Mouse (Mus musculus) stomach, embryonic 16.5 days (tissue): ENCODE measurements around the gene Tmub2. TPM values are rescaled to one million over a fixed set of nuclear protein-coding genes. Genes with fewer than 3 reads are reported as not detected.

Experiments used
- ATAC-seq: fragments of 200-750 bp; cut with Nextera tagmentation; 2 replicates; pipeline ENCODE4 v1.8.0; 2017; ENCODE audit warnings: moderate number of reproducible peaks, moderate TSS enrichment; ENCODE audit not compliant: insufficient read depth, low FRiP score
- H3K27ac ChIP-seq: fragments of 300-500 bp; sonication (generic); 2 replicates; pipeline ENCODE4 v1.5.1; 2014; ENCODE audit warnings: low read length
- H3K27me3 ChIP-seq: fragments of 300-500 bp; sonication (generic); 2 replicates; pipeline ENCODE4 v1.6.1; 2014; ENCODE audit warnings: low read length, control low read depth, mixed read lengths; ENCODE audit not compliant: control insufficient read depth, insufficient read depth
- H3K36me3 ChIP-seq: fragments of 300-500 bp; sonication (generic); 2 replicates; pipeline ENCODE4 v1.6.1; 2014; ENCODE audit warnings: low read length; ENCODE audit not compliant: control insufficient read depth, insufficient read depth
- H3K4me1 ChIP-seq: fragments of 300-500 bp; sonication (generic); 2 replicates; pipeline ENCODE4 v1.6.1; 2014; ENCODE audit warnings: low read length, control low read depth, mixed read lengths; ENCODE audit not compliant: control insufficient read depth, insufficient read depth
- H3K4me2 ChIP-seq: fragments of 300-500 bp; sonication (generic); 2 replicates; pipeline ENCODE4 v1.6.1; 2014; ENCODE audit warnings: low read depth, low read length, mixed read lengths
- H3K4me3 ChIP-seq: fragments of 300-500 bp; sonication (generic); replicated peaks from 2 replicates; pipeline ENCODE4 v1.5.1; 2014; ENCODE audit warnings: mild to moderate bottlenecking, low read length
- H3K9ac ChIP-seq: fragments of 300-500 bp; sonication (generic); 2 replicates; pipeline ENCODE4 v1.6.1; 2014; ENCODE audit warnings: low read length
- H3K9me3 ChIP-seq: fragments of 300-500 bp; sonication (generic); replicated peaks from 2 replicates; pipeline ENCODE4 v1.6.1; 2016; ENCODE audit warnings: low read length, control low read depth; ENCODE audit not compliant: control insufficient read depth
- WGBS: fragments of 180-500 bp; shearing (Covaris S2); extraction: QIAGEN DNeasy Blood & Tissue Kit; methylation state at CpG from one replicate; pipeline ENCODE4 v1.1.7; 2014; 5-methylcytosine and 5-hydroxymethylcytosine counted together
- polyA plus RNA-seq: library from polyadenylated mRNA; unstranded; fragments of >200 nt; fragmentation: Nextera tagmentation; extraction: Ambion mirVana; gene quantifications from 2 replicates; pipeline ENCODE4 v1.2.1, GENCODE M21; 2015

The Tmub2 gene
- polyA plus RNA-seq, 1 experiment from 2014 or later: 53.0 TPM

DNA sequence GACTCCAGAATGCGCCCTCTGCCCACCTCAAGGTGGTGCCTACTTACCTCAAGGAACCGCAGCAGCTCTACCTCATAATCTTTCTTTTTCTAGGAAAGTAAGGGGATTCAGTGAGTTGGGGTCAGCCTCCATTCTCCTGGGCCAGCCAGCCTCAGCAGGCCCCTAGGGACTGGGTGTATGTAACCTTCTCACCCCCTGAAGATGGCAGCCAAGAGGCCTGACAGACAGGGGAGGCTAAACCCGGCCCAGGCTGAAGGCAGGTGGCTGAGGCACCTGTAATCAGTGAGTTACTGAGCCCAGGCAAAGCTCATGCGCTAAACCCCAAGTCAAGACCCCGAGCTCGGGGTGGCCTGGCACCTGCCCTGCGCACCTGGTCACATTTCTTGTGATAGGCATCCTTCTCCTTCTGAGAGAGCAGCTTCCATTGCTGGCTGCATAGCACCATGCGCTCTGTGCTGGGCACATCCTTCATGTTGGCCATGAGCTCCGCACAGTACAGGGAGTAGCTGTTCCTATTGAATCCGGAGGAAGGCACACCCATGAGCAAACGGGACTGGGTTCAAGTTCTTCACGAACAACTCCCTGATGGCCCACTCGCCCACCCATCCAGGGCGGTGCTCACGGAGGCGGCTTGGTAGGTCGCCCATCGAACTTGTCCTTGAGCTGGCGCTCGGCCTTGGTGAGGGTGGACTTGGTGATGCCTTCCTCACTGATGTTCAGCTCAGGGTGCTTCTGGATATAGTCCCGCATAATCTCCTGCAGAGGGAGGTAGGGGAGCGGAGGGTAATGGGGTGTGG lies 25.3 kb downstream of the Tmub2 start:
- H3K4me1 ChIP-seq: peaks cover 22% of the 10 kb centered on the region
- H3K9ac ChIP-seq: peak overlapping the region; percentile 52
- no peaks in the 10 kb centered on the region for H3K9me3 ChIP-seq
- H3K27ac ChIP-seq: peak overlapping the region; percentile 48
- 84% methylated on average over 22 of the region's 22 CpGs for WGBS
- H3K27me3 ChIP-seq: no peaks in the 10 kb centered on the region
- ATAC-seq: no peak
- peak overlapping the region; percentile 59 for H3K4me2 ChIP-seq
- peaks cover 33% of the 10 kb centered on the region for H3K36me3 ChIP-seq
- H3K4me3 ChIP-seq: peak overlapping the region; percentile 41

DNA sequence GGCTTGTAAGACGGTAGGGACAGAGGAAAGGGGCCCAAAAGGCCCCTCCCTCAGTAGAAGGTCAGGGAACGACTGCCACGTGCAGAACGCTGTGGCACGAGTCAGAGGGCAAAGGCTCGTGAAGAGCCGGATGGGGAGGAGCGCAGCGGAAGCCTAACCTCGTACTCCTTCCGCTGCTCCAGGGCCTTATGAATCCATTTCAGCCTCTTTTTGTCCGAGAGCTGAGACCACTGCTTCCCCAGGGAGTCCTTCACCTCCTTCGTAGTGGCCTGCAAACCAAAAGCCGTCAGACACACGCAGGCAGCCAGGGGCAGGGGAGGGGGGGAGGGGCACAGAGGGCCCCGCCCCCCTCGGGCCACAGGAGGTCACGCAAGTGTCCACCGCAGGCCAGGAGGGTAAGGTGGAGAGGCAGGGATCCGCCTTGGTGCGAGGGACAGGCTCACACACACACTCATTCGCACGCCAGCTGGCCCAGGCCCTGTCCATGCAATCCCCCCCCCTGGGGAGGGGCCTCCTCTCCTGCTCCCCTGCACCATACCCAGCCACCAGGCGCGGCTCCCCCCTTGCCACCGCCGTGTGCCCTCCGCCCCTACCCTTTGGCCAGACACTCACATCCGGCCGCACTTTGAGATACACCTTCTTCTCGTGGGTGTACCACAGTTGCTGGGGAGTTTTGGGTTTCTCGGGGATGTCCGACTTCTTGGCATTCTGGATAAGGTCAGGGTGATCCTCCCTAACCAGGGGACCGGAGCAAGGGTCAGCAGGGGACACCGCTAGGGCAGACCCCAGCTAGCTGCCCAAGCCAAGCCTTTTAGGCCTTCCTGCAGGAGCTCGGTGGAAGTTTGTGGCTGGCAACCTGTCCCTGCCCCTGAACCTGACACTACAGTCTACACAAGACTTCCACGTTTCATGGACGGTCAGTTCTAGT lies 26.3 kb downstream of the Tmub2 start:
- H3K9ac ChIP-seq: no peak overlapping the region
- peaks cover 32% of the 10 kb centered on the region for H3K4me1 ChIP-seq
- no peak overlapping the region for H3K4me2 ChIP-seq
- no peak for ATAC-seq
- H3K4me3 ChIP-seq: no peak overlapping the region
- WGBS: 49% methylated on average over 38 of the region's 38 CpGs
- peaks cover 33% of the 10 kb centered on the region for H3K36me3 ChIP-seq
- no peak overlapping the region for H3K27ac ChIP-seq
- H3K9me3 ChIP-seq: no peaks in the 10 kb centered on the region
- no peaks in the 10 kb centered on the region for H3K27me3 ChIP-seq

DNA sequence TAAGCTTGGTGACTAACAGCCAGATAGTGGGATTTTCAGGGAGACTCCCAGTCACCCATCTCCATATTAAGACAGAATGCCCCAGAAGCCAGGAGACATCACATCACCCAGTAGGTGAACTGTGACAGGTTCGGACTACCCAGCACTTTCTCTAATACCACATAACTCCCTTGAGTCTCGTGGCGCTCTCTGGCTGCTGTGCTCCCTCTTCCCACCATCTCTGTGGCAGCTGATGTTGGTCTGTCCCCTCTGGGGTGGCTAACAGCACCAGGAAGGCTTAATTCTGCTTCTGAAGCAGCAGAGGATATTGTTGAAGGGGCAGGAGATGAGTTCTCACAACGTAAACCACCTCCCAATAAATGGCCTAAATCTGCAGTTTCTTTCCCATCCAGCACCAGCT lies 27.2 kb downstream of the Tmub2 start:
- no peak for ATAC-seq
- no peak overlapping the region for H3K4me2 ChIP-seq
- H3K9ac ChIP-seq: no peak overlapping the region
- no peak overlapping the region for H3K4me3 ChIP-seq
- no peak overlapping the region for H3K27ac ChIP-seq
- peaks cover 36% of the 10 kb centered on the region for H3K4me1 ChIP-seq
- peaks cover 30% of the 10 kb centered on the region for H3K36me3 ChIP-seq
- H3K9me3 ChIP-seq: no peaks in the 10 kb centered on the region
- no peaks in the 10 kb centered on the region for H3K27me3 ChIP-seq
- 88% methylated on average over 4 of the region's 4 CpGs for WGBS

DNA sequence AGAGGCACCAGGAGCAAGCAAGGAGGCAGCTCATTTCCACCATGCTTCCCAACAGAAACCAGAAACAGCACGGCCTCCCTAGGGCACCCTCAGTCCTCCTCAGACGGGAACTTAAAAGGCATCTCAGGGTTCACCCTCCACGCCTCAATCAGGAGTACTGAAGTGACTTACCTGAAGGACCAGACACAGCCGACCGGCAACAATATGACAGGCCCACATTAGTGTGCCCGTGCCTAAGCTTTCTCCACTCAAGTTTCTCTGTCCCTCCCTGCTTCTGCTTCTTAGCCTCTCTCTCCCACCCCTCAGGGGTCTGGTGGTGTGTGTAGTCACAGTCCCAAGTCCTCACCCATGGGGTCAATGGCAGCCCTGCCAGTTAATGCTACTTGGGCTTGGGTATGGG lies 27.9 kb downstream of the Tmub2 start:
- H3K4me3 ChIP-seq: no peak overlapping the region
- no peaks in the 10 kb centered on the region for H3K27me3 ChIP-seq
- no peak overlapping the region; the same call in 1 of the 2 replicates for H3K9ac ChIP-seq
- no peaks in the 10 kb centered on the region for H3K9me3 ChIP-seq
- WGBS: 85% methylated on average over 6 of the region's 6 CpGs
- H3K36me3 ChIP-seq: peaks cover 23% of the 10 kb centered on the region
- H3K4me2 ChIP-seq: no peak overlapping the region
- H3K27ac ChIP-seq: no peak overlapping the region
- H3K4me1 ChIP-seq: peaks cover 36% of the 10 kb centered on the region
- ATAC-seq: no peak

DNA sequence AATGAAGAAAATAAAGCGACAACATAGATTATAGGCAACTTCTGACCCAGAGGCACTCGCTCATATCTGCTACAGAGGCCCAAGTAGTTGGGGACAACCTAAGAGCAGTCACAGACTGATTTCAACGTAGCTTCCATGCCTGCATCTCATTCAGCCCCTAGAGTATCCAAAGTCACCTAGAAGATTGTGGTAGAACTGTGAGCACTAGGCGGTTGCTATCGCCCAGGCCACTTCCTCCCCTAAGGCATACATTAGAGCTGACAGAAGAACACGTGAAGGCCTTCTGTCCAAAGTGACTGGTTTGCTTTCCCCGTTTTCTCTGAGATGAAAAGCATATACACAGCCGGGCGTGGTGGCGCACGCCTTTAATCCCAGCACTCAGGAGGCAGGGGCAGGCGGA lies 29.6 kb downstream of the Tmub2 start:
- no peak overlapping the region for H3K4me2 ChIP-seq
- H3K27me3 ChIP-seq: no peaks in the 10 kb centered on the region
- no peak overlapping the region for H3K4me3 ChIP-seq
- peaks cover 28% of the 10 kb centered on the region for H3K4me1 ChIP-seq
- H3K36me3 ChIP-seq: peaks cover 15% of the 10 kb centered on the region
- no peak overlapping the region for H3K27ac ChIP-seq
- H3K9me3 ChIP-seq: no peaks in the 10 kb centered on the region
- H3K9ac ChIP-seq: no peak overlapping the region
- ATAC-seq: no peak
- WGBS: 75% methylated on average over 12 of the region's 12 CpGs

DNA sequence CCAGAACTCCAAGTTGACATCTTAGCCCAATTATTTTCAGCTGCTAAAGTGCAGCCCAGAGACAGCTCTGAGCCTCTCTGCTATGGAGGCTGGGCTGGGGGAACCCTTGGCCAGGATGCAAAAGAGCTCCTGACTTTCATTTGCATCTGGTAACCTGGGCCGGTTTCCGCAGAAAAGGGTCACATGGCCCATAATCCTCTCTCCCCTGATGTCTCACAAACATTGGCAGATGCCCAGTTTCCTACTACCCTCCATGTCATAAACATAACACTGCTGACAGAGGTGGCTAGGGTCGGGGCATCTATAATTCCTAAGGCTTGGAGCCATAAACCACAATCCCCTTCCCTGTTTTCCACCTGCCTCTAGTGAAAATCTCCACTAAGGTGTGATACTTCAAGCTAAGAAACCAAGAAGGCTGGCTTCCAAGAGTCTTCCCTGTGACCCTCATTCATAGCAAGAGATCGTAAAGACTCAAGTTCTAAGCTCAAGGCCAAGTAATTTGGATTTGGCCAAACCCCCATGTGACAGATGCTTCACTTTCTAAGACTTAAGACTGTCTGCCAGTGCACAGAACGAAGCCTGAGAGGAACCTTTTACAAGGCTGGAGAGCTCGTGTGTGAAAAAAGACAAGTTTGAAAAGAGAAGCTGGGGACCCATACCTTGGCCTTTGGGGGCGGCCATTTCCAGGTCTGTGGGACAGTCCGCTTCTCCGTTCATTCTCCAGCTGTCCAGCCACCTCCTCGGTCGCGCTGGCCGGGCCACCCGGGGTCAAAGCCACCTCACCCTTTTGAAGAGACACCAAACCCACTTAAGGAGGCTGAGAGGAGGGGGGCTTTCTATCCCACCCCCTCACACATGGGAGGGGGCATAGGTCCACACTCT lies 31.2 kb downstream of the Tmub2 start:
- Histone ChIP-seq H3K36me3 (peaks cover 15% of the 10 kb centered on the region), H3K27me3 (no peaks in the 10 kb centered on the region), H3K4me2 (peak overlapping the region; percentile 83), H3K9me3 (no peaks in the 10 kb centered on the region), H3K27ac (peak overlapping the region; percentile 77), H3K4me3 (peak overlapping the region; percentile 98), H3K9ac (peak overlapping the region; percentile 100), H3K4me1 (peaks cover 24% of the 10 kb centered on the region)
- 15% methylated on average over 14 of the region's 14 CpGs for WGBS
- ATAC-seq: no peak

DNA sequence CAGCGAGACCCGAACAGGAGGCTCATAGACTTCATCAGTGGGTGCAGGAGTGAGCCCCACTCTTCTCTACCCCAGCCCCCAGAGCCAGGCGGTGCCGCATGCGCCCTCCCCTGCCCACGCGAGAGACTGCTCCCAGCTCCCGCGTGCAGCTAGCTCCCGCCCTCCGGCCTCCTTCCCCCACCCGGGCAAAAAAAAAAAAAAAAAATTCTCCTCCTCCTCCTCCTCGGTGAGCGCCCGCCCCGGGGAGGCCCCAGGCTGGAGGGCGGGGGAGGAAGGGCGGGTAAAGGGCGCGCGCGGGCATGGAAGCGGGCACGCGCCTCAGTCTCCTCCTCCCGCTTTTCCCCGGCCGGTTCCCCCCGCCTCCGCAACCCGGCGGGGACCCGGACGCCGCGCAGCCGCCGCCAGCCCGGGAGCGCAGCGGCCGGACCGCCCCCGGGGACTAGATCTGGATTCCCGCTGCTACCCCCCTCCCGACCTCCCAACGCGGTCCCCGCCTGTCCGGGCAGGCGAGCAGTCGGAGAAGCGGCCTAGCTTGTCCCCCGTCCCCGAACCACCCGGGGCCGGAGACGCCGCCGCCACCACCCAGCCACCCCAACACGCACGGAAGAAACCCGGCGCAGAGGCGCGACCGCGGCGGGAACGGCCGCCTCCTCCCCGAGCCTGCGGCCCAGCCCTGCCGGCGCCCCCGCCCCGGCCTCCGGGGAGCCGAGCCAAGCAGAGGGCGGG lies 32.0 kb downstream of the Tmub2 start:
- H3K27me3 ChIP-seq: no peaks in the 10 kb centered on the region
- H3K9me3 ChIP-seq: no peaks in the 10 kb centered on the region
- peaks cover 23% of the 10 kb centered on the region for H3K4me1 ChIP-seq
- H3K27ac ChIP-seq: peak overlapping the region; percentile 99
- H3K36me3 ChIP-seq: peaks cover 15% of the 10 kb centered on the region
- ATAC-seq: peak; percentile 49
- H3K4me2 ChIP-seq: peak overlapping the region; percentile 83
- WGBS: under 1% methylated on average over 73 of the region's 80 CpGs
- peak overlapping the region; percentile 98 for H3K4me3 ChIP-seq
- peak overlapping the region; percentile 100 for H3K9ac ChIP-seq

DNA sequence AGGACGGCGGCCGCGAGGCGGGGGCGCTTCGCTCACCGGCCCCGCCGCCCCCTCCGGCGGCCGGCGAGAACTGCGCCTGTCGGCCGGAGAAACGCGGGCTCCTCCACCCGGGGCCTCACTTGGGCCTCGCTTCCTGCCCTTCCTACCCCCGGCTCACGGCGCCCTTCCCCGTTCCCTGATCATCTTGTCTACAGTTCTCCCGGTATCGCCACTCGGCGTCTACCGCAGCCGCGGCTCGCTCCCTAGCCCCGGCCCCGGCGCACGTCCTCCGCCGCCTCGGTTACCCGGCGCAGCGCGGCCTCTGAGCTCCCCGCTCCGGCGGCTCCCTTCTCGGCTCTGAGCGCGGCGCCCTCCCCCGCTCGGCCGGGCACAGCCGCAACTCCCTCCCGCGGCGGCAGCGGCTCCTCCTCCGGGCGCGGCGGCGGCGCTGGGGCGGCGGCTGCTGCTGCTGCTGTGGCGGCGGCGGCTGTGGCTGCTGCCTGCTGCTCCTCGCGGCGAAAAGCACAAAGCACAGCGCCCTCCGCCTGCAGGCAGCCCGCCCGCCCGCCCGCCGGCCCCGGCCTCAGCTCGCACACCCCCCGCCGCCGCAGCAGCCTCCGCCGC lies 32.7 kb downstream of the Tmub2 start:
- Histone ChIP-seq H3K4me1 (peaks cover 23% of the 10 kb centered on the region), H3K4me3 (peak overlapping the region; percentile 98), H3K9me3 (no peaks in the 10 kb centered on the region), H3K9ac (peak overlapping the region; percentile 100), H3K4me2 (peak overlapping the region; percentile 78), H3K36me3 (peaks cover 15% of the 10 kb centered on the region), H3K27me3 (no peaks in the 10 kb centered on the region), H3K27ac (peak overlapping the region; percentile 99)
- ATAC-seq: peak; percentile 0
- under 1% methylated on average over 66 of the region's 87 CpGs for WGBS
